In genomic region chr19:43674316-43674689, GRCm38 (mm10) we compare ENCODE assay signal across 8 mouse cellular contexts. TPM values are rescaled to one million over a fixed set of nuclear protein-coding genes. Genes with fewer than 3 reads are reported as not detected.
DNase-seq lines count a peak whose midpoint lies in the region; ATAC-seq and TF ChIP-seq lines count a peak whose summit lies in the region.

No protein-coding gene starts in this region.

- no peak; the same call in 1 of the 2 replicates for ATAC-seq in intestine, embryonic 15.5 days
- peak; percentile 16 for ATAC-seq in neural tube, embryonic 13.5 days (ENCODE audit: low read depth)

- H3K4me1 ChIP-seq in brown adipose tissue, adult 24 weeks (ENCODE audit: control insufficient read depth, insufficient read depth, insufficient read length, low read length) = peaks cover 14% of the 10 kb centered on the region
- H3K4me1 ChIP-seq in intestine, embryonic 15.5 days (replicated peaks) = peaks cover 19% of the 10 kb centered on the region
- H3K4me1 ChIP-seq in neural tube, embryonic 13.5 days (replicated peaks) = peaks cover 36% of the 10 kb centered on the region

- no peaks in the 10 kb centered on the region for H3K36me3 ChIP-seq in intestine, embryonic 15.5 days
- H3K36me3 ChIP-seq in neural tube, embryonic 13.5 days = no peaks in the 10 kb centered on the region

- H3K4me3 ChIP-seq in layer of hippocampus, adult 2 months = peak overlapping the region; percentile 82
- peak overlapping the region; percentile 98 for H3K4me3 ChIP-seq in brown adipose tissue, adult 24 weeks (ENCODE audit: insufficient read depth, low read depth, low read length)
- peak overlapping the region; percentile 92 for H3K4me3 ChIP-seq in intestine, embryonic 15.5 days (replicated peaks)
- H3K4me3 ChIP-seq in neural tube, embryonic 13.5 days = peak overlapping the region; percentile 92

- H3K4me2 ChIP-seq in intestine, embryonic 15.5 days (replicated peaks) = peak overlapping the region; percentile 71
- peak overlapping the region; percentile 83 for H3K4me2 ChIP-seq in neural tube, embryonic 13.5 days

- 0% methylated on average over 12 of the region's 29 CpGs for WGBS in intestine, embryonic 15.5 days
- WGBS in neural tube, embryonic 13.5 days = under 1% methylated on average over 29 of the region's 29 CpGs

- no peak for TF ChIP-seq CTCF in layer of hippocampus, adult 2 months (conservative IDR thresholded peaks at IDR 0.05)

- peak overlapping the region; percentile 90 for H3K27ac ChIP-seq in layer of hippocampus, adult 2 months
- 0 out of 2 replicates have a peak overlapping the region, but pooled peaks have one; percentile 38 for H3K27ac ChIP-seq in brown adipose tissue, adult 24 weeks (replicated peaks; ENCODE audit: low read depth, low read length)
- H3K27ac ChIP-seq in intestine, embryonic 15.5 days = peak overlapping the region; percentile 90
- H3K27ac ChIP-seq in neural tube, embryonic 13.5 days (replicated peaks) = peak overlapping the region; percentile 96

- H3K9ac ChIP-seq in intestine, embryonic 15.5 days = peak overlapping the region; percentile 95
- peak overlapping the region; percentile 94 for H3K9ac ChIP-seq in neural tube, embryonic 13.5 days

- no peaks in the 10 kb centered on the region for H3K9me3 ChIP-seq in intestine, embryonic 15.5 days
- H3K9me3 ChIP-seq in neural tube, embryonic 13.5 days = no peaks in the 10 kb centered on the region

- peak in 1 of 2 experiments; percentile 15 for DNase-seq in layer of hippocampus, adult 2 months (ENCODE audit: low spot score in 2 of 2)
- DNase-seq in layer of hippocampus, postnatal 10 days (ENCODE audit: low spot score in 2 of 2) = no peak
- peak; percentile 26 for DNase-seq in ES-CJ7 (ENCODE audit: low read depth, low spot score)
- no peak for DNase-seq in adrenal gland, postnatal 10 days
- DNase-seq in kidney, adult 9 months = no peak

- no peaks in the 10 kb centered on the region for H3K27me3 ChIP-seq in intestine, embryonic 15.5 days (replicated peaks)
- H3K27me3 ChIP-seq in neural tube, embryonic 13.5 days = no peaks in the 10 kb centered on the region

RNA-seq across cellular contexts. Expression of gene Slc25a28, which starts 0.4 kb away (rescaled TPM):
- total RNA-seq in layer of hippocampus, adult 2 months (2021) = 10 to 100 TPM; 44.3 to 45.2 TPM
- total RNA-seq in layer of hippocampus, postnatal 10 days (2021) = 10 to 100 TPM; 36.2 to 40.2 TPM
- polyA plus RNA-seq in brown adipose tissue, adult 24 weeks (2012; ENCODE audit: insufficient read depth, insufficient read length, missing spikeins) = 33.1 and 35.6 TPM in 2 replicates
- polyA plus RNA-seq in intestine, embryonic 15.5 days (2015; fragmentation: Nextera tagmentation; extraction: Ambion mirVana) = 19.1 and 19.9 TPM in 2 replicates
- 14.0 and 15.9 TPM in 2 replicates for polyA plus RNA-seq in neural tube, embryonic 13.5 days (2015; fragmentation: Nextera tagmentation; extraction: Ambion mirVana)
- 10 to 100 TPM; 54.9 to 59.2 TPM for total RNA-seq in adrenal gland, postnatal 10 days (2021)

RNA-seq across cellular contexts. Expression of gene Entpd7, which starts 15.2 kb away (rescaled TPM):
- 10 to 100 TPM; 19.1 to 20.2 TPM for total RNA-seq in layer of hippocampus, adult 2 months (2021)
- total RNA-seq in layer of hippocampus, postnatal 10 days (2021) = 10 to 100 TPM; 26.3 to 28.5 TPM
- polyA plus RNA-seq in brown adipose tissue, adult 24 weeks (2012; ENCODE audit: insufficient read depth, insufficient read length, missing spikeins) = 1.7 and 2.0 TPM in 2 replicates
- 21.1 and 24.4 TPM in 2 replicates for polyA plus RNA-seq in intestine, embryonic 15.5 days (2015; fragmentation: Nextera tagmentation; extraction: Ambion mirVana)
- polyA plus RNA-seq in neural tube, embryonic 13.5 days (2015; fragmentation: Nextera tagmentation; extraction: Ambion mirVana) = 8.9 and 11.3 TPM in 2 replicates
- 10 to 100 TPM; 14.2 to 15.5 TPM for total RNA-seq in adrenal gland, postnatal 10 days (2021)

Comparison
In these comparisons a context has a peak if more than half of its experiments do, and no peak if none do; other contexts are left out.
1. H3K27ac ChIP-seq: peak in every context shown above with its lines; median percentile 96 in neural tube, embryonic 13.5 days; 90 in layer of hippocampus, adult 2 months; 90 in intestine, embryonic 15.5 days; 38 in brown adipose tissue, adult 24 weeks.